Mouse (Mus musculus) myocyte (in vitro differentiated cells): ENCODE data around the gene Zfhx3.

ENCODE experiments used
- E2F4 ChIP-seq: IDR thresholded peaks from one replicate; pipeline ENCODE4 v1.6.1; 2011; ENCODE audit warnings: mild to moderate bottlenecking, control low read depth, moderate library complexity; ENCODE audit not compliant: insufficient read depth
- POLR2A ChIP-seq: IDR thresholded peaks from one replicate; pipeline ENCODE4 v1.6.1; 2011; ENCODE audit warnings: low read depth, mild to moderate bottlenecking, control low read depth, moderate library complexity; ENCODE audit not compliant: insufficient read length
- POLR2AphosphoS2 ChIP-seq: IDR thresholded peaks from one replicate; pipeline ENCODE4 v1.6.1; 2011; ENCODE audit warnings: low read depth, control low read depth; ENCODE audit not compliant: insufficient read length
- REST ChIP-seq: IDR thresholded peaks from one replicate; pipeline ENCODE4 v1.6.1; 2011; ENCODE audit warnings: mild to moderate bottlenecking, control low read depth, moderate library complexity; ENCODE audit not compliant: insufficient read depth, insufficient read length
- TCF12 ChIP-seq: IDR thresholded peaks from one replicate; pipeline ENCODE4 v1.6.1; 2011; ENCODE audit warnings: mild to moderate bottlenecking, control low read depth; ENCODE audit not compliant: poor library complexity, insufficient read depth, severe bottlenecking
- USF1 ChIP-seq: IDR thresholded peaks from one replicate; pipeline ENCODE4 v1.6.1; 2011; ENCODE audit warnings: low read depth, mild to moderate bottlenecking, control low read depth, moderate library complexity

- TF ChIP-seq POLR2A (no peak), E2F4 (no peak), USF1 (no peak), TCF12 (no peak), POLR2AphosphoS2 (no peak), REST (no peak)
Measured at GRCm38 (mm10) chr8:108648993-108649392, 706.5 kb downstream of the Zfhx3 start.
